8 mouse cellular contexts compared by ENCODE assay signal in genomic region chr11:105125735-105126519, GRCm38 (mm10). TPM values are rescaled to one million over a fixed set of nuclear protein-coding genes. Genes with fewer than 3 reads are reported as not detected.
A peak's percentile ranks its signal among the peaks of the same experiment; 100 is the strongest.
DNase-seq lines count a peak whose midpoint lies in the region; ATAC-seq and TF ChIP-seq lines count a peak whose summit lies in the region.

Gene Mettl2, plus strand, starts transcription at chr11:105126425.

- DNase-seq in c-Kit-positive CD71-positive TER-119-positive erythroid progenitor cells, embryonic 14.5 days (ENCODE audit: low spot score): peak; percentile 84
- DNase-seq in heart, postnatal 0 days (ENCODE audit: low spot score): peak; percentile 82
- peak; percentile 91 to 94 for DNase-seq in kidney, postnatal 4 days

- TF ChIP-seq EP300 in heart, postnatal 0 days (IDR thresholded peaks at IDR 0.05; ENCODE audit: low read depth): no peak

- H3K27ac ChIP-seq in forebrain, embryonic 12.5 days: peak within 1 kb of the TSS; percentile 83
- H3K27ac ChIP-seq in heart, postnatal 0 days (ENCODE audit: low read depth): peak within 1 kb of the TSS; percentile 75
- peak within 1 kb of the TSS; percentile 86 for H3K27ac ChIP-seq in liver, embryonic 16.5 days (ENCODE audit: low read length)
- peak within 1 kb of the TSS; percentile 81 for H3K27ac ChIP-seq in neural tube, embryonic 13.5 days (replicated peaks)
- peak within 1 kb of the TSS; percentile 45 for H3K27ac ChIP-seq in testis, adult 2 months (ENCODE audit: control insufficient read depth, insufficient read depth, low read depth, low read length)

- peak within 1 kb of the TSS; percentile 100 for H3K4me3 ChIP-seq in E14TG2a.4 (replicated peaks; ENCODE audit: low read length)
- H3K4me3 ChIP-seq in forebrain, embryonic 12.5 days (replicated peaks): peak within 1 kb of the TSS; percentile 92
- H3K4me3 ChIP-seq in heart, postnatal 0 days (ENCODE audit: low read depth, low read length): peak within 1 kb of the TSS; percentile 89
- H3K4me3 ChIP-seq in liver, embryonic 16.5 days (ENCODE audit: low read depth, low read length): peak within 1 kb of the TSS; percentile 91
- H3K4me3 ChIP-seq in neural tube, embryonic 13.5 days: peak within 1 kb of the TSS; percentile 98
- H3K4me3 ChIP-seq in testis, adult 2 months (ENCODE audit: control insufficient read depth, low read depth, low read length): peak within 1 kb of the TSS; percentile 100

- H3K27me3 ChIP-seq in E14TG2a.4 (ENCODE audit: insufficient read depth, low read length): no peaks in the 10 kb centered on the region
- 0 out of 2 replicates have a peak, but pooled peaks cover 3% of the 10 kb centered on the region for H3K27me3 ChIP-seq in forebrain, embryonic 12.5 days
- no peaks in the 10 kb centered on the region for H3K27me3 ChIP-seq in heart, postnatal 0 days (ENCODE audit: control insufficient read depth, insufficient read depth, low read length)
- no peaks in the 10 kb centered on the region for H3K27me3 ChIP-seq in liver, embryonic 16.5 days (ENCODE audit: control insufficient read depth, insufficient read depth, low read depth, low read length)
- no peaks in the 10 kb centered on the region for H3K27me3 ChIP-seq in neural tube, embryonic 13.5 days
- no peaks in the 10 kb centered on the region for H3K27me3 ChIP-seq in testis, adult 2 months (ENCODE audit: control insufficient read depth, insufficient read depth, low read length)

- H3K9me3 ChIP-seq in E14TG2a.4 (ENCODE audit: low read length): no peaks in the 10 kb centered on the region
- no peaks in the 10 kb centered on the region for H3K9me3 ChIP-seq in forebrain, embryonic 12.5 days
- no peaks in the 10 kb centered on the region for H3K9me3 ChIP-seq in heart, postnatal 0 days (replicated peaks; ENCODE audit: control insufficient read depth, low read length)
- no peaks in the 10 kb centered on the region for H3K9me3 ChIP-seq in liver, embryonic 16.5 days (replicated peaks; ENCODE audit: control insufficient read depth, low read length)
- no peaks in the 10 kb centered on the region for H3K9me3 ChIP-seq in neural tube, embryonic 13.5 days

- peaks cover 33% of the 10 kb centered on the region for H3K36me3 ChIP-seq in E14TG2a.4 (ENCODE audit: insufficient read depth, low read length)
- peaks cover 18% of the 10 kb centered on the region for H3K36me3 ChIP-seq in forebrain, embryonic 12.5 days (replicated peaks)
- H3K36me3 ChIP-seq in heart, postnatal 0 days (replicated peaks; ENCODE audit: control insufficient read depth, insufficient read depth, low read length): peaks cover 14% of the 10 kb centered on the region
- H3K36me3 ChIP-seq in liver, embryonic 16.5 days (ENCODE audit: control insufficient read depth, insufficient read depth): peaks cover 3% of the 10 kb centered on the region
- H3K36me3 ChIP-seq in neural tube, embryonic 13.5 days: peaks cover 18% of the 10 kb centered on the region
- no peaks in the 10 kb centered on the region for H3K36me3 ChIP-seq in testis, adult 2 months (ENCODE audit: control insufficient read depth, insufficient read depth, low read length)

- H3K9ac ChIP-seq in forebrain, embryonic 12.5 days: peak within 1 kb of the TSS; percentile 72
- peak within 1 kb of the TSS; percentile 62 for H3K9ac ChIP-seq in heart, postnatal 0 days (replicated peaks; ENCODE audit: low read depth, low read length)
- H3K9ac ChIP-seq in liver, embryonic 16.5 days (ENCODE audit: low read depth, low read length): peak within 1 kb of the TSS; percentile 71
- peak within 1 kb of the TSS; percentile 82 for H3K9ac ChIP-seq in neural tube, embryonic 13.5 days

- peak; percentile 87 for TF ChIP-seq CTCF in E14TG2a.4 (conservative IDR thresholded peaks at IDR 0.05; ENCODE audit: low read length)
- peak; percentile 73 for TF ChIP-seq CTCF in heart, postnatal 0 days (IDR thresholded peaks at IDR 0.05; ENCODE audit: low read depth)
- peak; percentile 75; the same call in 1 of the 2 replicates for TF ChIP-seq CTCF in testis, adult 2 months (IDR thresholded peaks at IDR 0.05; ENCODE audit: control insufficient read depth, insufficient read depth, insufficient replicate concordance, low read depth, low read length)

- peak; percentile 70 for TF ChIP-seq POLR2A in testis, adult 2 months (IDR thresholded peaks at IDR 0.05; ENCODE audit: control insufficient read depth, low read depth, low read length)

- peak within 1 kb of the TSS; percentile 86 for H3K4me2 ChIP-seq in forebrain, embryonic 12.5 days
- H3K4me2 ChIP-seq in heart, postnatal 0 days (ENCODE audit: low read depth, low read length): peak within 1 kb of the TSS; percentile 94
- peak within 1 kb of the TSS; percentile 93 for H3K4me2 ChIP-seq in liver, embryonic 16.5 days (ENCODE audit: low read depth, low read length)
- peak within 1 kb of the TSS; percentile 97 for H3K4me2 ChIP-seq in neural tube, embryonic 13.5 days

- peaks cover 26% of the 10 kb centered on the region for H3K4me1 ChIP-seq in E14TG2a.4 (replicated peaks; ENCODE audit: low read depth, low read length)
- H3K4me1 ChIP-seq in forebrain, embryonic 12.5 days: peaks cover 11% of the 10 kb centered on the region
- H3K4me1 ChIP-seq in heart, postnatal 0 days (ENCODE audit: control insufficient read depth, insufficient read depth): peaks cover 11% of the 10 kb centered on the region
- H3K4me1 ChIP-seq in liver, embryonic 16.5 days (ENCODE audit: control insufficient read depth, low read depth, low read length): peaks cover 17% of the 10 kb centered on the region
- peaks cover 18% of the 10 kb centered on the region for H3K4me1 ChIP-seq in neural tube, embryonic 13.5 days (replicated peaks)
- peaks cover 5% of the 10 kb centered on the region for H3K4me1 ChIP-seq in testis, adult 2 months (ENCODE audit: control insufficient read depth, insufficient read depth, low read length)

- 1% methylated on average over 30 of the region's 38 CpGs for WGBS in forebrain, embryonic 12.5 days
- WGBS in heart, postnatal 0 days: 1% methylated on average over 36 of the region's 38 CpGs
- WGBS in liver, embryonic 16.5 days (ENCODE audit: insufficient replicate concordance): 1% methylated on average over 29 of the region's 38 CpGs
- WGBS in neural tube, embryonic 13.5 days: 2% methylated on average over 24 of the region's 38 CpGs

- ATAC-seq in forebrain, embryonic 12.5 days (ENCODE audit: low FRiP score): peak; percentile 91
- peak; percentile 93 for ATAC-seq in heart, postnatal 0 days (ENCODE audit: insufficient read depth, low read depth)
- peak; percentile 86 for ATAC-seq in liver, embryonic 16.5 days (ENCODE audit: low read depth)
- peak; percentile 91 for ATAC-seq in neural tube, embryonic 13.5 days (ENCODE audit: low read depth)

RNA-seq across cellular contexts. Expression of gene Mettl2, which starts in this region (rescaled TPM):
- 39.8 and 40.3 TPM in 2 replicates for polyA plus RNA-seq in forebrain, embryonic 12.5 days (2016; fragmentation: Nextera tagmentation; extraction: Ambion mirVana)
- total RNA-seq in heart, postnatal 0 days (2014; rRNA removed; ENCODE audit: low replicate concordance): 15.5 and 20.2 TPM in 2 replicates
- polyA plus RNA-seq in heart, postnatal 0 days (2015; fragmentation: Nextera tagmentation; extraction: Ambion mirVana): 13.3 and 14.9 TPM in 2 replicates
- polyA plus RNA-seq in liver, embryonic 16.5 days (2015; fragmentation: Nextera tagmentation; extraction: Ambion mirVana): 13.8 and 15.1 TPM in 2 replicates
- polyA plus RNA-seq in neural tube, embryonic 13.5 days (2015; fragmentation: Nextera tagmentation; extraction: Ambion mirVana): 30.8 and 34.9 TPM in 2 replicates
- 20.7 and 26.4 TPM in 2 replicates for polyA plus RNA-seq in testis, adult 2 months (2012; rRNA removed)

Comparison
In these comparisons a context has a peak if more than half of its experiments do, and no peak if none do; other contexts are left out.
1. Peak in every context shown above with its lines: DNase-seq, ATAC-seq, H3K4me3 ChIP-seq and H3K27ac ChIP-seq.